Mouse (Mus musculus) hindlimb bud, embryonic 11.5 days (tissue): ENCODE measurements around the gene Cadps.

Experiments used
- DNase-seq: peaks from one replicate; pipeline ENCODE4 v3.0.0-alpha.2; 2012; ENCODE audit warnings: low read depth, low spot score; ENCODE audit errors: extremely low spot score

Cadps gene

GRCm38 (mm10) chr14:12397561-12397960 lies 425.3 kb downstream of the Cadps start:
- DNase-seq, result no peak

GRCm38 (mm10) chr14:12394318-12394717 lies 428.6 kb downstream of the Cadps start:
- no peak for DNase-seq

DNA sequence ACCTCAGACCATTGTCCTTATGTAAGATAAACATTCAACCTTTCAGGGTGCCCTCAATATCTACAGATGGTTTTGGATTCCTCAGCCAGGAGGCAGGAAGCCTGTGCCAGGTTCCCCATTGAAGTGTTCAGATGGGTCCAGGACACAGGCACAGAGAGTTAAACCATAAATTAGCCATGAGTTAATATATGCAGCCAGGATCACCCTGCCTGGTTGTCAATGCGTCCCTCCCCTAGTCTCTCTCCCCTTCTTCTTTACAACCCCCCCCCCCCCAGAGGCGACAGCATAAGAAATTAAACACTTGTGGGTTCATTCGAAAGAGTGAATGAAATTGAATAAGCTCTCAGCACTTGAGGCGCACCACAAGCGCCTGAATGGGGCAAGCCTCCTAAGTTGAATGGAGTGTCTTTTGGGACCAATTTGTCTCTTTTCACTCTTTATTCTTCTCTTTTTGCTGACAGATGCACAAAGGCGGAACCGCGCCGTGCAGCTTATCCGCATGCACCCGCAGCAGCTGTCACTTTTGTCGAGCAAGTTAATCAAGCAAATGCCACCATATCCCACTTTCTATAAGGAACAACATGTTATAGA lies 429.5 kb downstream of the Cadps start:
- no peak for DNase-seq

DNA sequence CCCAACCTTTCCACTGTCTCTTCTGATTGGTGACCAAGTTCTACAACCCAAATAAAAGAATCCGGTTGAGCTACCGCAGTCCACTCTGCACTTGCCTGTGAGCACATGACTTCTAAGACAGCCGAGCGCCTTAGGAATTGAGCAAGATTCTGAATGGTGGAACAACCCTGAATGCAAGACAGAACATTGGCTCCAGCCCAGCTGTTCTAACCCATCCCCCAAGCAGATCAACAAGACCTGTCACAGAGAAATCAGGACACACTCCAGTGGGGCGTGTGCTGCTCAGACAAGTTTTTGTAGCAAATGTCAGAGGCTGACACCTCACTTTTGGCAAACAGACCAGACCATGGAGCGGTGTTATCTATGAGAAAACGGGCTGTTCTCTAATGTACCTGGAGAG lies 431.7 kb downstream of the Cadps start:
- DNase-seq, result no peak

DNA sequence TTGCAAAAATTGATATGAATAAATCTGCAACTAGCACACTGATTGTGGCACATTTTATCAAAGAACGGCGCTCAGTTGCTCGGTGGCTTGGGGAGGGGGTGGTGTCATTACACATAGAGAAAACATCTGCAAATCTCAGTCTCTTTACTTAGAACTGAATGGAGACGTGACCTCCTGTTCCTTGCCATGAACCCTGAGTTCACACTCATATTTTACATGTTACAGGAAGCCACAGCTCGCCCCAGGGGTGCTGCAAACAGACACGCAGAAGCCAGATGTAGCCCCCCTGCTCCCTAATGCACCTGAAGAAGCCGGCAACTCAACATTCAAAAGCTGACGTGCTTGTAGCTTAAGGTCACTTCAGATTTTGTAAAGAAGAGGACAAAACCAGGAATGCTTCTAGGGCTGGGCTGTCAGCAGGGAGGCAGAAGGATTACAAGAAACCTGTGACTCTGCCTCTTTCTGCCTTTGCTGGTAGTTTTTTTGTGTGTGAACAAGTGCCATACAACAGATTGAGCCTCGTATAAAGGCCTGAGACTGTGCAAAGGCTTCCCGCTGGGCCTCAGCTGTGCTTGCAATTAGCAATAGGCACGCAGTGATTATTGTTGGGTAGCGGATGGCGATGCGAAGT lies 434.0 kb downstream of the Cadps start:
- DNase-seq, result peak; percentile 12

GRCm38 (mm10) chr14:12388192-12388795 lies 434.6 kb downstream of the Cadps start:
- DNase-seq, result no peak

GRCm38 (mm10) chr14:12387176-12387575 lies 435.7 kb downstream of the Cadps start:
- DNase-seq, result no peak

DNA sequence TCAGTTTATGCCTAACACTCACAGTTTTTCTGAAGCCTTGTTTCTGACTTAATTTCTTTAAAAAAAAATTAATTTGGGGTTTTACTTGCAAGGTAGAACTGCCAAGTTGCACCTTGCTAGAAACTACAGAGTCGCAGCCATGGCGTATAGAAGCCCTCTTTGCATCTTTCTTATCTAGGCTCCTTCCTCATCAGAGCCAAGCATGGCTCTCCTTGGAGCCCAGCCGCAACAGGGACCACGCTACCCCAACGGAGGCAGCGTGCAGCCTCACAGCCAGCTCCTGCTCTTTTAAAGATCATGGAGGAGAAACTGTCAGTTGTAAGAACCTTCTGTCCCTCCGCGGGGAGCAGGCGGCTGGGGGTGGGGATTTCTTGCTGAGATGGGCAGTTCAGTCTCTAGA lies 445.0 kb downstream of the Cadps start:
- DNase-seq, result no peak

- no peak for DNase-seq
These were observed 445.6 kb downstream of the Cadps start for GRCm38 (mm10) chr14:12377289-12377688.

DNA sequence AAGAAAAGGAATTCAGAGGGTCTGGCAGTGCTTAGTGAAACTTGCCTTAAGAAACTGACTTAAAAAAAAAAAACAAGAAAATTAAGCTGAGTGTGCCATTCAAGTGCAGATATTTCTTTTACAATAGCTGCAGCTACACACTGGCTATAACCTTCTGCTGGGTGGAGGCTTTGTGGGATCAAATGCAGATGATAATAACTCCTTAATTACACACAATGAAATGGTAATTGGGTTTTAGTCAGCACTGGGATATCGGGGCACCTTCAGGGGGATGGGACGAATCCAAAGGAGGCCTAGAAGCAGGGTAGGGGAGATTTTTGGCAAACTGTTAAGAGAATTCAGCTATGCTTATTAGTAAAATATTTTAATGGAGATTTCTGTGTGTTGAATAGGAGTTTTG lies 447.4 kb downstream of the Cadps start:
- DNase-seq, result no peak

GRCm38 (mm10) chr14:12350271-12350916 lies 472.5 kb downstream of the Cadps start:
- DNase-seq, result no peak

DNA sequence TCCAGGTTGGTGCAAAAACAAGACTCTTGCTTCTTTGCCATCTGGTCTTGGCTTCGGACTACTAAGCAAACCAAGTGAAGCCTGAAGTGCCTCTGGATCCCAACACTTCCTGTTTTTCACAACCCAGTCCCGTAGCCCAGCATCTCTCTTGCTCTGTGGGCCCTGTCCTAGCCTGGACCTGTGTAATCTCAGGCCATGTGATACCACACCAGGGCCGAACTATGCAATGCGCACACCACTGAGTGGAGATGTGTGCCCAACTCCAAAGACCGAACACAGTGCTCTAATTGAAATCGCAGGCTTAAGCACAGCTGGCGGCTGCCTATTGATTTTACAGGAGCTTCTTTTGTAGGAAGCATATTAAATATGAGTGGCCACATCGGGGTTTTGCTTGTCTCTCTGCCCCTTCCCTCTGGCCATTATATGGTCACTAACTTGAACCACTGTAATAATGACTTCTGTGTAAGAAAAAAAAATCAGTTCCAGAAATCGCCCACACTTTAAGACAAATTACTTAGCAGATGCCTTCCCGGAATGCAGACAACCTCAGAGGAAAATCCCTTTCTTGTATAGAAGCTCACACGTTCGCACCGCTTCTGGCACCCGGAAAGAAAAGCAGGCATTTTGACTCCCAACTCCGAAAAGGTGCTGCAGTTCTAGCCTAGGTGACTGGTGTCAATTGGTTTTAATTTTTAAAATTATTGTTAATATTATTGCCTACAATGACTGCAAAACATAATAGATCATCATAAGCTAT lies 473.4 kb downstream of the Cadps start:
- DNase-seq, result no peak

DNA sequence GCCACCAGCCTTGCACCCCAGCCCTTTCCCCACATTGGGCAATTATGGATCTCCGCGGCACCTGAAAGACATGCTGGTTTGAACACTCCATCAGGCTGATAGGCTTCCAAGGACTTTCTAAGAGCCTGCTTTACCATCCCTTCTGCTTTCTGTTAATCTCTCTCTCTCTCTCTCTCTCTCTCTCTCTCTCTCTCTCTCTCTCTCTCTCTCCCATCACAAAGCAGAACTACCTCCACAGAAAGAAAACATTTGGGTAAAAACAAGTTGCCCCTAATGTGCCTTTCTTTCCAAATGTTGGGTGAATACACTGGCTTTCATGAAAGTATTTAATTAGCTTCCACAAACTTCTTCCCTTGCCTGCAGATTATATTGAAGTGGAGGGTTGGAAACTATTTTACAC lies 474.8 kb downstream of the Cadps start, which contains the start of gene Fezf2:
TSS of gene Fezf2 (minus strand) at position 101 of the 400 bp plus-strand sequence.
- no peak for DNase-seq

DNA sequence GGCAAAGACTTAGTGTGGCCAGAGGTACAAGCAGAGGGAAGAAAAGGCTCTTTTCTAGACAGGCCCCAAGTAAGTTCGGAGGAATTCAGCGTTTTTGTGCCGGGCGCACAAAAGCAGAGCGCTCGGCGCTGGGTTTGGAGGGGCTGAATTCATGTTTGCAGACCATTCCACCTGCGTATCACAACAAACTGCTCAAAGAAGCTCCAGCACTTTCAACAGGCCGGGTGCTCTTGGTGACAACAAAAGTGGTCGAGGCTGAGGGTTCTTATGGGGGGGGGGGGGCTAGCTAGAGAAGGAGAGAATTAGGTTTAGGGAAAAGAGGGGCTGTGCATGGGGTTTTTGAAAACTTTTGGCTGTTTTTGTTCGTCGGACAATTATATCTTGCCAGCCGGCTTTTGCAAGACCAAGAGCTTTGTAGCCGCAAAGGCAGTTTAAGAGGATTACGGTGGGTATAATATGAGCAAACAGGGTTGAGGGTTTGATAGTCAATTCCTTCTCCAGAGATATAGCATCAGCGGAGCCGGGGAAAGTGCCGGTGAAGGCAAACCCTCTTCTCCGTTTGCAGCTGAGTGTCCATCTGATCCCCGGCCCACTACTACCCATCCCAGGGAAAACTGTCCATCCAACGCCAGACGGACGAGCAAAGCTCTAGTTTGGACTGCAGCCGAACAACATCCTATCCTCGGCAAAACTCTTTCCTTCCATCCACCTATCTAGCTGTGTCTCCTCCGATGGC lies 475.8 kb downstream of the Cadps start:
- no peak for DNase-seq

- DNase-seq, result no peak
These were observed 476.6 kb downstream of the Cadps start for GRCm38 (mm10) chr14:12346011-12346864.

DNA sequence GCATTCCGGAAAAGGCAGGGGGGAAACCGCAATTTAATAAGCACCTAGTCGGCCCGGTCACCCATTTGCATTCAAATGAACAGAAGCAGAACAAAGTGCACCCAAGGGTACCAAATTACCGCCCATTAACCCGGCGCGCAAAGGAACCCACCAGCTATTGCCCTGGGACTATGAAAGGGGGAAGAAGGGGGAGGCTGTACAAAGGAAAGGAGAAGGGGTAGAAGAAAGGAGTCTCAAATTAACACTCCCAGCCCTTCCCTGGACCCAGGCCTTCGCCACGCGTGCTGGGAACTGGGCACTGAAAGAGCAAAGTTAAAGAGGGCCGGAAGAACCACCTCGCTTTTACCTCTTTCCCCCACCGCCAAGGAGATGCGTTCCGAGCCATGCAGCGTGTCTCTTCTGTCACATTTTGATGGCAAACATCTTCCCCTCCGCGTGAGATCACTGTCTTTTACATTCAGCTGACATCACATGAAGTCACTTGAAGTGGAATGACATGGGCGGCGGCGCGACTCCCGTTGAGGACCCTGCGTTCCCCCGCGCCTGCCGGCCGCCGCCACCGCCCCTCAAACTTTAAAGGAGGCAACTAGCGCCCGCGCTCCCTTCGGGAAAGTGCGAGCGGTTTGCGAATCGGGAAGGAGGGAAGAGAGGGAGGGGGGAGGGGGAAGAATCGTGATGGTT lies 477.5 kb downstream of the Cadps start:
- no peak for DNase-seq

DNA sequence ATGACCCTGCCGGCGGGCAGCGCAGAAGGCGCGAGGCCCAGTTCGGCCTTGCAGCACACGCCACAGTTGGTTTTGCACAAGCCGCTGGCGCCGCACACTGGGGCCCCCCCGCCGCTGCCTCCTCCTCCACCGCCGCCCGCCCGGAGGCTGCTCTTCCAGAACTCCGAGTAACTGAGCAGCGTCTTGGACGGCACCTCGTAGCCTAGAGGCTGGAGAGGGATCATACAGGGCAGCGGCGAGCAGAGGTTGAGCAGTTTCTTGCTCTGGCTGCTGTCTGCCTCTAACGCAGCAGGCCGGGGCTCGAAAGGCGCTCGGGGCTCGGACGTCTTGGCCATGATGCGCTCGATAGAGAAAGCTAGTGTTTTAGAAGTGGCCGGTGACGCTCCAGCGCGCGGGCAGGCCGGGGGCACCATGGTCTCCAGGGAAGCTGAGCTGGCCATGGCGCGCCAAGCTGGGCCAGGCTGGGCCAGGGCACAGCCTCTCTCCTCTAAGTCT lies 478.1 kb downstream of the Cadps start:
- no peak for DNase-seq

DNA sequence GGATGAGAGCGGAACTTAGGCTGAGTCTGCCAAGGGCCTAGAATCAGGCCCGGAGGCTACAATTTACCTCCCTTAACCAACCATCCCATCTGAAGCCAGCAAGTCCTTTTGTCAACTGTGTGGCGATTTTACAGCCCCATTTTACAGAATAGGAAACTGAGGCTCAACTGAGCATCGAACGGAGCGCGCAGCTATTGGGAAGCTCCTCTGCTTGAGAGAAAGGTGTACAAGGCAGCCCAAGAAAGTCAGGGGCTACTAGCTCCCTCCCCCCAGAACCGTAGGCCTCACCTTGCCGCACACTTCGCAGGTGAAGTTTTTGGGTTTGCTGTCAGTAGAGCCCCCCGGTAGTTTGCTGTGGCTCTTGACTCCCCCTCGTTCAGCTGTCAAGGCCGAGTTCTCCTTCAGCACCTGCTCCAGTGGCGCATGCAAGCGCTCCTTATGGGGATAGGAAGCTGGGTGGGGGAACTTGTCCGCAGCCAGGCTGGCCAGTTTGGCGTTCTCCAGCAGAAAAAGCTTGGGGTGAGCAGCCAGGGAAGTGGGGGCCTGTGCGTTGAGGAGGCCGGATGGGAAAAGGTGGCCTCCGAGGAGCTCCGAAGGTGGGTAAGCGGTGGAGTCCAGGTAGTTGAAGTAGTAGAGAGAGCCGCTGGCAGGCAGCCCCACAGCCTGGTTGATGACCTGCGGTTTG lies 478.7 kb downstream of the Cadps start:
- no peak for DNase-seq
